Mouse (Mus musculus) kidney, postnatal 14 days (tissue): ENCODE results near the gene Rnf144a.
A peak's percentile ranks its signal among the peaks of the same experiment; 100 is the strongest.
"Not testable (repeated sequence)": the region's sequence is repeated elsewhere in the genome, so short reads cannot be mapped to it uniquely, and the experiment has no call there.

ENCODE experiments used
- DNase-seq: peaks from one replicate; pipeline ENCODE4 v3.0.0; 2022; ENCODE audit warnings: mixed read lengths

The Rnf144a gene

DNA sequence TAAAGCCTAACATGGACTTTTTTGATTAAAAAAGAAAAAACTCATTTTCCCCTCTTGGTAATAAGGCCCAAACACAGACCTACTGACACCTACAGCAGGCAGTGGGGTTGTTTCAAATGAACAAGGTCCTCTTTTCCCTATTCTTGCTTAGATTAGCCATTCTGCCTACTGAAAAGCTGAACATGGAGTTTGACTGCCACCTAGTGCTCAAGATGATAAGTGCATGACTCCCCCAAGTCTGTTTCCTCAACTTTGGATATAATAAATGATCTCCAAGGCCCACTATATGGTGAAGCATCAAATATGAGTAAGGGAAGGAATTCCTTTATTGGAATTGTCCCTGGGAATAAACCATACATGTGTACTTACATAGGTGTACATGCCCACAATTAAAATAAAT lies 103.5 kb downstream of the Rnf144a start:
- peak; percentile 61 for DNase-seq

DNA sequence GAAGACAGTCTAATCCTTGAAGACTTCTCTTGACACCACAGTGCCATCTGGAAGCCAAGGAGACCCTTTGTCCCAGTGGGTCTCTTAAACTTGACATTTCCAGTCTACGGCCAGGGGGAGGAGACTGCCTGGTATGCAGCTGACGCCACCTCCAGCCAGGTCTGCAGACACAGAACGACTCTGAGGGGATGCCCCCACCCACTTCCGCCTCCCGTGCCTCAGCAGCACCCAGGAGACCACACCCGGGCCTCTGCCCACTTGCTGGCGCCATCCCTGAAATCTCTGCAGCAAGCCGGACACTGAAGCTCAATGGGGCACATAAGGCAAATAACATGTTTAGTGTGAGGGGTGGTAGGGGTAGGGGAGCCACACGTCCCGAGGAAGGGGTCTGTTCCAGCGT lies 104.8 kb downstream of the Rnf144a start:
- DNase-seq: no peak

DNA sequence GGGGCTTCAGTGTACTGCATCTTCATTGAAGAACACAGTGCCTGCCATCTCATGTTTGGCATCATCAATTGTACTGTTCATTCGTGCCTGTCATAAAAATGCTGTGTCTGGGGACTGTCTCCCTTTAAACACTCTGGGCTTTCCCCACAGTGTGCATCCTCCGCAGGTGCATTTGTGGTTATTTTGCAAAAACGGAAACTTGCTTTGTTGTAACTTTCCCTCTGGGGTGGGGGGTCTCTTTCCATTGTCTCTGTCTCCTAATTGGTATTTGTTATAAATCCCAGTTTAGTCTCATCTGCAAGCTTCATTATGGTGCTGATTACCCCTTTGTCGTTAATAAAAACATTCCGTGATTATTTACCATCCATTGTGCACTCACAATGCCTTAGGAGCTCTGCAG lies 112.2 kb downstream of the Rnf144a start:
- no peak for DNase-seq

DNA sequence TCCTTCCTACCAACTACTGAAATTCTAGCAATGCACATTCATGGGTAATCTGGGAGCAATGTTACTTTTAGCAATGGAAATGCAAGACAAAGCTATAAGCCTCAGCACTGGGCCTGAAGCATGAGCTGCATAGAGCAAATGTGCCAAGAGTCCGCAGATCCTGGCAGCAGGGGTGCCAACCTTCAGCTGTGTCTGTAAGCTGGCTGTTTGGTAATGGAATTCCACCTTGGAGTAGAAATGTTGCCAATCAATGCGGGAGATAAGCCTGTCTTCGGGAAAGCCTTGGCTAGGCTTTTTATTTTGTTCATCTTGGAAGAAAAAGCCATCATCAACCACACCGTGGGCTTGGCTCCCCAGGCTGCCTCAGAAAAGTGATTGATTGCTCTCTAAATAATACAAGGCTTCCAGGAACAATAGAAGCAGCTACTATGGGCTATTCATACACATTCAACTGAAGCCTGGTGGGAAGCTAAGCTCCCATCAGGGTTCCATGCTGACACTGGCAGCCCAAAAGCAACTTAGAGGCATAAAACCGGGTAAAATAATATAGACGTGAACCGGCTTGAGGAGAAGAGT lies 115.5 kb downstream of the Rnf144a start:
- no peak for DNase-seq

DNA sequence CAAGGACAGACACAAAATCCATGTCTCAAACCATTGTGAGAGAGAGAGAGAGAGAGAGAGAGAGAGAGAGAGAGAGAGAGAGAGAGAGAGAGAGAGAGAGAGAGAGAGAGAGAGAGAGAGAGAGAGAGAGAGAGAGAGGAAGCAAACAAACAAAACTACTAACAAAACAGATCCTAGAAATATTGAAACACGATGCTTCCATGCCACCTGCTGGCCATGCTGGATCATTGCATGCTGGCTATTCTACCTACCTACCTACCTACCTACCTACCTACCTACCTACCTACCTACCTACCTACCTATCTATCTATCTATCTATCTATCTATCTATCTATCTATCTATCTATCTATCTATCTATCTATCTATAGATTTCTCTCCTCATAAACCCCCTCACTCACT lies 119.1 kb downstream of the Rnf144a start:
- not testable (repeated sequence) for DNase-seq

DNA sequence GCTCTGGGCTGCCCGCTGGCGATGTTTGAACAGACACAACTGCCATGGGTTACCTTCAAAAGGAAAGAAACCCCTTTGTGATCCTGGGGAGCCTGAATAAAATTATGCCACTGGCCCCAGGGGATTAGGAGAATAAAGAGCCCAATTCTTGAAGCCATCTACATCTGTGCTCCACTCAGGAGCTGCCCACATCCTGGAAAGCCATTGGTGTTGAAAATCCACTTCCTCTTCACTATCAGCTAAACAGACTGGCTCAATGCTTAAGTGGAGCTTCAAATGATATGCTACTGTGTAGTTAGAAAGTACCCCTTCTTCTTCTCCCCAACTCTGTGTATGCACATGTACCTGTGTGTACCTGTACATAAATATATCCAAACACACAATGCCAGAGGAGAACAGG lies 125.9 kb downstream of the Rnf144a start:
- no peak for DNase-seq

DNA sequence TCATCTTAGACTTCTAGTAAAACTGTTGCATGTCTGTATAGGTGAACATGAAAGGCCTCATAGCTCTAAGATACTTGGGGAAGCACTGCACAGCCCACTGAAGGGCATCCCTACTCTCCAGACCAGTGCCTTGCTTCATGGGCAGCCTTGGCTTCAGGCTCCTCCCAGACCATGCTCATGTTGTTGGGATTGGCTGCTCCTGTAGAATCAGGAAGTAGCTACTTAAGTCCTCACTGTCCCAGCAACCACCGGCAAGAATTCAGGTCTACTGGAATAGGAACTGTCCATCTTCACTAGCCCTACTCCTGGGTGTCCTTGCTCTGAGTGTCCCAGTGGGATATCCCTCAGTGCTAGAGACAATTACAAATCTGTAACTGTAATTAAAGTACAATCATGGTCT lies 126.7 kb downstream of the Rnf144a start:
- DNase-seq: no peak

DNA sequence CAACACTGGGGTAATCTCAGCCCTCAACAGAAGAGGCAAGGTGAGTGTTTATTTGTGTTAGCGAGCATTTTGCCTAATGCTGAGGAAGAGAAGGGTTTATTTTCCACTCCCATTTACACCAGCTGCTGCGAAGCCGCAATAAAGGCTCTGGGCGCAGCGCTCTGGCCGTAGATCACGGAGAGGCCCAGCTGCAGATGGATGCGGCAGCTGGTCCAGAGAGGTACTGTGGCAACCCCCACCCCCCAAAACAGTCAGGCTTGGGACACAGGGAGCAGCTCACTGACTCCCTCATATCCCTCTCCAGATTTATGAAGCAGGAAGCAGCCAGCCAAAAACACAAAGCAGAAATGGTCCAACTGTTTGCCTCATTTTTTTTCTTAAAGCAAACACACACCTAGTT lies 129.1 kb downstream of the Rnf144a start:
- DNase-seq: peak; percentile 5

DNA sequence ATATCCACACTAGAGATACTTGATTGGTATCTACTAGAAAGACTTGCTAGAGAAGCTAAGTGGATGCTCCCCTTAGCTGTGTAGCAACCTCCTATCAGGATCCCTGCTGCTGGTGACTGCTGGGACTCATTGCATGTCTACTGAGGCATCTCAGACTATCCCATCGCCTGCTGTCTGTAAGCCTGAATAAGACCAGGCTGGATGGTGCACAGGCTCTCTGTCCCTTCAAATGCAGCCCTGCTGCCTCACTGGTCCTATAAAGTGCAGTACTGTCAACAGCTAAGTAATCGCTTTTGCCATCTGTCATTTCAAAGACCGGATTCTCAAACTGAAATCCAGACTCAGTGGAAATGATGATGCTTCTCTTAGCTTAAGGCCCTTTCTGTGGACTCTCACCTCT lies 129.6 kb downstream of the Rnf144a start:
- no peak for DNase-seq

DNA sequence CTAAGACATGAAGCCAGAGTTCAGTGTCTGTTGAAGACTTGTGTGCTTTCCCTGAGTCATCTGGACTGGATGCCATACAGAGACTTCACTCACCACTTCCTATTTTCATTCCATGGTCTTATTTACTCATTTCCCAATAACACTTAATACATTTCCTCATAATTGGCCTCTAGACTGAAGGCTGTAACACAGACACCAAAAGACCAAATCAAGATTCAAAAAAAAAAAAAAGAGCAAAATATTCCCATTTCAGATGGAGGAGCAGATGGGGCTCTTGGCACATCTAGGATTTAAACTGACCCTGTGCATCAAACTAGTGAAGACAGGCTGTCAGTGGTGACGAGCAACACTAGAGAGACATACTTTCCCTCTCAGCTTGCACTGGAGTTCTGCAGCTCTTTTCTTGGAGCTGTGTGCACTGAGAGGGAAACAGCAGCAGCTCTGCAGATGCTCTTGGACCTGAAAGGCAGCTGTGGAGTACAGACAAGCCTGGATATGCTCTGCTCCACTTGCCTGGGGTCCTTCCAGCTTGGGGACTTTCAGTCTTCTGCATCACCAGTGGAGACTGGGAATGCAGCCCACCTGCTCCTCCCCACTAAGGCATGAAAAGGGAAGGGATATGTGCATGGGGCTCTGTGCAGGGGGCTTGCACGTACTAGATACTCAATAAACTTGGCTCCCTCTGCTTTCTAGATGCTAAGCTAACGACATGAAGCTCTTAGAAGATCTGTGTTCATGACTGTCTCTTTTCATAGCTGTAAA lies 134.2 kb downstream of the Rnf144a start:
- DNase-seq: no peak

DNA sequence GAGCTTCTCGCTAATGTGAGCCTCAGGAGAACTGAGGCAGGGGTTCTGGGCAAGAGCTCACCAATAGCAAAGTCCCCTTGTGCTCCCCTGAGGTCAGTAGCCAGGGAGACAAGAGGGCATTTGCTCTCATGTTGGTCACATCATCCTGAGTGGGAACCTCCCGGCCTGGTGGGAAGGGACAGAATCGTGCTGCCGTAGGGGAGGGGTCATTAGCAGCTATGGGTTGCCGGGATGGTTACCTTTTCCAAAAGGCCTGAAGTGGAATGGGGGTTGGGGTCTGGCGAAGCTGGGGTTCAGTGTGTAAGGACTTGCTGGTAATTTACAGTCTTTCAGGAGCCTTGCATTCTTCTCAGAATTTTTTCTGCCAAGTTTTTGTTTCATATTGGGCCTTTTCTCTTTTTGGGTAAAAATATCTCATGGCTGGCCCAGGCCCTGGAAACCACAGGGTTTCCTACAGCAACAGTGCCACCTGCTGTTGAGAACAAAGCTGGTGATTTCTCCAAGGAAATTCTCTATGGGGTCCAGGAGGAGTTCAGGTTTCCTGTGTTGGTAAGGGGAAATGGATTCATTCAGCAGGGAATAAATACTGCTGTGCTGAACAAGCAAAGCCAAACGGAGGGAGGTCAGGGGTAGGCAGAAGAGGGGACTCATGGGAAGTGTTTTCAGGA lies 137.9 kb downstream of the Rnf144a start:
- peak; percentile 54 for DNase-seq

DNA sequence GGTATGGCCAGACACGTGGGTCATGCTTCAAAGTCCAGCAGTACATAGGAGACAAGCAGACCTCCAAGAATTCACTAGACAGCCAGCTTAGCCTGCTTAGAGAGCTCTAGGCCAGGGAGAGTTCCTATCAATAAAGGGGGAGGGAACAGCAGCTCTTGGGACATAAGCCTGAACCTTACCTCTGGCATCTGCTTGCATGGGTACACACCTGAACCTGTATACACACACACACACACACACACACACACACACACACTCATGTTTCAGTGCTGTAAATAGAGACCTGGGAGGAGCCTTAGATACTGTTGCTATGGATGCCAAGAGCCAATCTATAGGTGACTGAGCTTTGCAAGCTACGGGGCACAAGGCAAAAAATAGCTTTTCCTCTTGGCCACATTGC lies 138.5 kb downstream of the Rnf144a start:
- no peak for DNase-seq
